Mouse (Mus musculus) cortical plate, adult 2 months (tissue): ENCODE data around the gene Mbtps1. TPM values are rescaled to one million over a fixed set of nuclear protein-coding genes. Genes with fewer than 3 reads are reported as not detected.

Experiments
- H3K27ac ChIP-seq: fragments of 200-500 bp; 2 replicates; pipeline ENCODE4 v1.5.1; 2012; ENCODE audit warnings: low read length, control low read depth, inconsistent platforms; ENCODE audit not compliant: insufficient read depth
- H3K4me1 ChIP-seq: fragments of 200-500 bp; 2 replicates; pipeline ENCODE4 v1.6.1; 2011; ENCODE audit warnings: low read length; ENCODE audit not compliant: control insufficient read depth, insufficient read depth
- H3K4me3 ChIP-seq: fragments of 200-500 bp; 2 replicates; pipeline ENCODE4 v1.5.1; 2011; ENCODE audit warnings: mild to moderate bottlenecking, low read length, control low read depth; ENCODE audit not compliant: insufficient read depth
- CTCF ChIP-seq: fragments of 200-500 bp; IDR thresholded peaks from 2 replicates; pipeline ENCODE4 v1.5.1; 2011; ENCODE audit warnings: mild to moderate bottlenecking, control low read depth, low read length; ENCODE audit not compliant: insufficient read depth; ENCODE audit errors: extremely low read depth
- POLR2A ChIP-seq: fragments of 200-500 bp; IDR thresholded peaks from 2 replicates; pipeline ENCODE4 v1.6.1; 2011; ENCODE audit warnings: mild to moderate bottlenecking, low read length, control low read depth; ENCODE audit not compliant: insufficient read depth; ENCODE audit errors: extremely low read depth
- polyA plus RNA-seq: library from polyadenylated mRNA; depleted of rRNA; stranded (reverse); fragments of >200 nt; gene quantifications from 2 replicates; pipeline ENCODE4 v1.2.3, GENCODE M21; 2012; rRNA removed

The Mbtps1 gene
- polyA plus RNA-seq, 1 experiment, result 66.1 TPM

- Histone ChIP-seq H3K27ac (no peak overlapping the region), H3K4me3 (no peak overlapping the region), H3K4me1 (no peaks in the 10 kb centered on the region)
- no peak for TF ChIP-seq POLR2A
- TF ChIP-seq CTCF, result no peak
Measured at GRCm38 (mm10) chr8:119468091-119468490, 90.4 kb downstream of the Mbtps1 start.

DNA sequence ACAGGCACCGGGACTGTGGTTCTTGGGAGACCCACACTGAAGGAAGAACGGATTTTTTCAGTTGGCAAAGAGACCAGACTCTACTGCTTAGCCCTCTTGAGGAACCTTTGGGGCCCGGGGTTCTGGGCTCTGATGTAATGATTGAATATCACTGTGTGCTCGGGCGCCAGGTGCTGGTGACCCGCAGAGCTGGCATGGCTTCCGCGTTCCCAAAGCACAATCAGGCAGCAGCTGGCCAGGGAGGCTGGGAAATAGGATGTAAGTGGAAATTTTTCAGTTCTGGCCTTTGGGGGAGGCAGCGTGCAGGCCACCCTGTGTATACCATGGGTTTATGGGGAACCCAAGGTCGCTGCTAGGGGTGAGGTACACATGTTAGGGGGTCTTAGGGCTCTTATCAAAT is 91.7 kb downstream of the Mbtps1 start:
- no peak for TF ChIP-seq CTCF
- no peak for TF ChIP-seq POLR2A
- H3K4me3 ChIP-seq, result no peak overlapping the region

DNA sequence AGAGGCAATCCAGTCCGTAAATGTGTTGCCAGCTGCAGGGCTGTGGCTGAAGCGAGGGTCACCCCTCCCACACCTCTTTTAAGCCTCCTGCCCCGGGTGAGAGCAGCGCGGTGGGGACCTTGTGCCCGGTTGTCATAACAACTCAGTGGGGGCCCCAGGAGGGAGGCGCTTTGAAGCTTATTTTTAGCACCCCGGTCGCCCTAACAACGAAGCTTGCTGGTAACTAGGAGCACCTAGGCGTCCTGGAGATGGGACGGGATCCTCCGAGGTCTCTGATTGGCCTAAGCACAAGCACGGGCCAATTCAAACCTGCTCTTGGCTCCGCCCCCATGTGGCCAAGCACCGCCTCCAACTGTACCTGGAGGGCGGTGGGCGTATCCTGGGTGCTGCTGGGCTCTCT is 92.4 kb downstream of the Mbtps1 start:
- TF ChIP-seq CTCF (no peak), POLR2A (no peak)
- Histone ChIP-seq H3K4me3 (no peak overlapping the region), H3K4me1 (no peaks in the 10 kb centered on the region), H3K27ac (no peak overlapping the region)

More for the DNA sequence above, 91.7 kb downstream of the Mbtps1 start:
- H3K27ac ChIP-seq, result no peak overlapping the region
- no peaks in the 10 kb centered on the region for H3K4me1 ChIP-seq

DNA sequence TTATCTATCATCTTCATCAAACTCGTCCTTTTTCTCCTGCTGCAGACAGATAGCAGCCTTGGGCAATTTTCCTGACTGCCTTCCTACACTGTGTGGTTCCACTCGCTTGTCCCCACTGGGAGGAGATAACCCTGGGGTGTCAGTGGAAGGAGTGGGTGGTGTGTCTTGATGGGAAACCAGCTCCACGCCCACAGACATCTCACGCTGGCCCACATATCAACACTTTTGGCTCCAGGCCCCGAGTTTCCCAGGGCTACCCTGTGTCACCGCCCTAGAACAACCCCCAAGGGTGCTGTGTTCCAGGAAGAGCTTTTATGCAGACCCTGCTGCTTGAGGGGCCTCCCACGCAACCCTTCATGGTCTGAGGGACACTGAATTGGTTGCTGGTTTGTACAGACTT is 94.8 kb downstream of the Mbtps1 start:
- no peaks in the 10 kb centered on the region for H3K4me1 ChIP-seq
- no peak overlapping the region for H3K4me3 ChIP-seq
- TF ChIP-seq POLR2A, result no peak
- no peak for TF ChIP-seq CTCF
- H3K27ac ChIP-seq, result no peak overlapping the region

GRCm38 (mm10) chr8:119461356-119461755 is 97.2 kb downstream of the Mbtps1 start:
- H3K4me3 ChIP-seq, result no peak overlapping the region
- no peak overlapping the region for H3K27ac ChIP-seq
- no peaks in the 10 kb centered on the region for H3K4me1 ChIP-seq
- TF ChIP-seq POLR2A, result no peak
- TF ChIP-seq CTCF, result no peak

GRCm38 (mm10) chr8:119459724-119460123 is 98.8 kb downstream of the Mbtps1 start:
- H3K4me1 ChIP-seq, result no peaks in the 10 kb centered on the region
- no peak overlapping the region for H3K27ac ChIP-seq
- TF ChIP-seq CTCF, result no peak
- no peak for TF ChIP-seq POLR2A
- H3K4me3 ChIP-seq, result no peak overlapping the region

Other genes with a start within 250 kb of the Mbtps1 start
- gene Hsbp1, start 214.2 kb downstream of the Mbtps1 start, polyA plus RNA-seq, result 451 and 498 TPM in 2 replicates
- gene Mlycd, start 163.9 kb downstream of the Mbtps1 start, polyA plus RNA-seq, result 24.7 and 26.9 TPM in 2 replicates
- 0.86 and 1.1 TPM in 2 replicates for gene Osgin1, start 124.6 kb downstream of the Mbtps1 start, polyA plus RNA-seq
- gene Necab2, start 112.0 kb downstream of the Mbtps1 start, polyA plus RNA-seq, result 31.9 and 48.3 TPM in 2 replicates
- gene Slc38a8, start 57.0 kb downstream of the Mbtps1 start, polyA plus RNA-seq, result 0.09 and 0.23 TPM in 2 replicates
- 31.1 and 32.2 TPM in 2 replicates for gene Hsdl1, start 16.4 kb upstream of the Mbtps1 start, polyA plus RNA-seq
- 0.21 and 0.44 TPM in 2 replicates for gene Dnaaf1, start 16.5 kb upstream of the Mbtps1 start, polyA plus RNA-seq
- 15.8 and 16.6 TPM in 2 replicates for gene Taf1c, start 46.5 kb upstream of the Mbtps1 start, polyA plus RNA-seq
- gene Adad2, start 54.0 kb upstream of the Mbtps1 start, polyA plus RNA-seq, result 0.08 and 0.23 TPM in 2 replicates
- gene Kcng4, start 76.9 kb upstream of the Mbtps1 start, polyA plus RNA-seq, result 5.3 and 5.5 TPM in 2 replicates
- gene Wfdc1, start 107.6 kb upstream of the Mbtps1 start, polyA plus RNA-seq, result 17.5 and 20.3 TPM in 2 replicates
- 0.96 and 1.1 TPM in 2 replicates for gene Atp2c2, start 141.3 kb upstream of the Mbtps1 start, polyA plus RNA-seq
- gene Tldc1, start 219.7 kb upstream of the Mbtps1 start, polyA plus RNA-seq, result 11.3 and 12.3 TPM in 2 replicates